Mouse (Mus musculus) CD4-positive, CD25-positive, alpha-beta regulatory T cell, adult 2 months (primary cell): Measurements from ENCODE around the gene Rd3l.
"Not testable (repeated sequence)": the region's sequence is repeated elsewhere in the genome, so short reads cannot be mapped to it uniquely, and the experiment has no call there.

Experiments
- DNase-seq: peaks from one replicate; pipeline ENCODE4 v3.0.0-alpha.2; 2012; ENCODE audit warnings: low read depth, low spot score

Gene Rd3l

DNA sequence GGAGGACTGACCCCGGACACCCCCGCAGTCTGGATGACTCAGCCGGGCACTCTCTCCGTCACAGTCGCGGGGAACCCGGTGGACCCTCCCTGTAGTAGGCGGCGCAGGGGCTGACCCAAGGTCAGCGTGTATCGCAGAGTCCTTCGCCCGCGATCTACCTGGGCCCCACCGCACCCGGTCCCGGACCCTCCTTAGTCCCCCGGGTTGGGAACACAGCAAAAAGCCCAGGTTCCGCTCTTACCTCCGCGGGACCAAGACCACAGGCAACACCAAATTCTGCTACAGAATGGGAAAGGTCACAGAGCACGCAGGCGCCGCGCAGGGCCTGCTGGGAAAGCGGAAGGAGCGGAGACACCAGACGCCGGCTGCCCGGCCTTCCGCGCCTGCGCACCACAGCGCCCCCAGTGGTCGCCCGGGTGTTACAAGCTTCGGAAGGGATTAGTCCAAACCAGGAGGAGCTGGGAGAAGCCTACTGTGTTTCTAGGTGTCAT lies 14.4 kb downstream of the Rd3l start, which contains the start of gene Atp5mpl:
Atp5mpl (minus strand) TSS at position 295 of the 491 bp plus-strand sequence.
- peak; percentile 98 for DNase-seq

DNA sequence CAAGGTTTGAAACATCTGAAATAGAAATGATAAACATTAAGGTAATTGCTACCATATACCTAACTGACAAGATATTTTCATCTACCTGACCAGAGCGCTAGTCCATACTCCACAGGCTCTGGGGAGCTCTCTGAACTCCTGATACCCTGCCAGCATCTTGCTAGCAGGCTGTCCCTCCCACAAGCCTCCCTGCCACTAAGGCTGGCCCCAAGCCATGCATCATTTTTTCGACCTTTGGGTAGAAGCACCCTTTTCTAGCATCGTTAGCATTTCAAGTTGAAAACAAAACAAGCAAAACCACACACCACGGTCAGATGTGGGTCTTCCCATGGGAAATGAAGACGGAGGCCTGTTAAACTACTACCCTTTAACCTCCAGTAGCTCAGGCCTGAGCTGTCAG lies 17.8 kb downstream of the Rd3l start:
- DNase-seq: no peak

DNA sequence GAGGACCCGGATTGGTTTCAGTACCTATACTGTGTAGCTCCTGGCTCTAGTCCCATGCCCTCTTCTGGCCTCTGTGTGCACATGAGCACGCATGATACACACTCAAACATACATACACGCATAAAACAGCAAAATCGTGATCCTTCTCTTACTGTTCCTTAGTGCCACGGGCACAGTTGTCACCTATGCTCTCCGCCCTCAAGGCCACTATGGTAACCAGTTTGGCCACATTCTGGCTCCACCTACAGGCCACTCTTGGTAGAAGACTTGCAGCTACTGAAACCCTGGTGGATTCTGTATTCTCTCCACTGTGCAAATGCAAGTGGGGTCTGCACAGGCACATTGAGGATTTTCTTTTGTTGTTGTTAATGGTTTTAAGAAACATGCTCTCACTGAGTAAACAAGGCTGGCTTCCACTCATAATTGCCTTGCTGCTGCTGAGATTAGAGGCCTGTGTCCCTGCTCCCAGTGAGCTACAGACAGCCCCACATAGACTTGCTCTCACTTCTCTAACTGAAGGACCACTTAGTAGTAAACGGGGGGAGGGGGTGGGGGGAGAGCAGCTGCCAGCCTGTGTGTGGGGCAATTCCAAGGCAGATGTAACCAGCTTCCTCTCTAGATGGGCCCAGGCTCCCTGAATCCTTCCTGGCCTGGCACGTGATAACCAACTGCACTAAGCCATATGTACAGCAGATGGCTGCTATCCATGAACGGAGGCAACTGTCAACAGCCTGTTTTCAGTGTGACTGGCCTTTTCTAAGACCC lies 22.8 kb downstream of the Rd3l start:
- peak; percentile 81 for DNase-seq

DNA sequence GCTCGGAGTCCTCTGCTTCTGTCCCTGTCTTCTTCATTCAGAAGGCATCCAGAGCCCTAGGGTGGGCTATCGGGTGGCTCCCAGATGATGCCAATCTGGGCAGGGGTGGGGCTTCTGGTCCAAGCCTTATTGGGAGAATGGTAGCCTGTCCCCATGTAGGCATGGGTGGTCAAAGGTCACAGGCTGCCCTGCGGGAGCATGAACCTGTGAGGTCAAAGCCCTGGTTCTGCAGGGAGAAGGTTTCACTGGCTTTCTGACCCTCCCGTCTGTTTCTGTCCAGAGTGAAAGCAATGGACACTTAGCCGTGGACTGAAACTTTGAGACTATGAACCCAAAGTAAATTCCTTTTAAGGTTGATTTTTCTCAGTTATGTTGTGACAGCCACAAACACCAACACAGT lies 24.9 kb downstream of the Rd3l start:
- DNase-seq: no peak

DNA sequence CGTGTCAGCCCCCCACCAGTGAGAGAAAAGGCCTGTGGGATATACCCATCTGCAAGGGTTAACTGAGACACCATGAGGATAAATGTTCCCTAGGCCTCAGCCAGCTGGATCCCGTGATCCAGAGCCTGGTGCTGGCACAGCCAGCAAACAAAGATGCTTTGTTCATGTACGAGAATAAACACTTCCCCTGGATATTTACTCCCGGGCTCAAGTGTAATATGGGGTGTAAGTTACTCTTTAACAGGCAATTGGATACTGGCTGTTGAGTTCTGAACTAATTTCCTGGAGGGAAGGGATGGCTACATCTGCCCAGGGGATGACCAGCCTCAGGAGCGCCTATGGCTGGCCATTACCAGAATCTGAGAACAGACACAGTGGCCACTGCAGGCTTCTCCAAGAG lies 29.4 kb downstream of the Rd3l start:
- no peak for DNase-seq

DNA sequence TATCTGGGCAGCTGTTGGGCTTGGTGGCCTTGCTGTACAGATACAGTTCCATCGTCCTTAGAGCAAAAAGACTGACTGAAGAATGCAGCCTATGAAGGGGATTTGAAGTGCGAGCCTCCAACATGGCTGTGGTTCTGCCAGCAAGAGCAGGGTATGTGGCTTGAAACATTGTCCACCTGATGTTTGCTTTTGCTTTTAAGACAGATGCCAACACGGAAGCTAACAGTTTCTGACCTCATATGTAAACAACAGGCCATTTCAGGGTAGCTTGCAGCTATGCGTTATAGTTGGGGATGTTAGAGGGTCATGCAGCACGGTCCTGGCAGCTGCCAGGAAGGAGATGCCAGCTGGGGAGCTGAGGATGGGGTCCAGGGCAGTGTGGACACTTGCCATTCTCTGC lies 30.6 kb downstream of the Rd3l start:
- no peak for DNase-seq

DNA sequence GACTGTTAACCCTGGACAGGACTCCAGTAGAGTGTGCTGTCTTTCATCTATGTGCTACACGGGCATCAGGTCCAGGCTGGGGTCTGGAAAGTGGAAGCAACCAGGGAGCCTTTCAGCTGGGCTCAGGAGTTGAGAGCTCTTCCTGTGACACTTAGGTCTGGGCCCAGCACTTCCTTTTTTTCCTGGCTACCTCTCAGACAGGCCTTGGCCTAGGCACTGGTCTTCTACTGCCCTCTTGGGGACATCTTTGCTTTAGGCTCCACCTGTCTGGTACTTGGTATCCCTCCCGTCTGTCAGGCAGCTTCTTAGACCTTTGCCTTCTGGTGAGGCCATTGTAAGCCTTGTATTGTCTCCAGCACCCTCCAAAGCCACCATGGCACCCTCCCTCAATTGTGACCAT lies 34.4 kb downstream of the Rd3l start:
- DNase-seq: peak; percentile 78

DNA sequence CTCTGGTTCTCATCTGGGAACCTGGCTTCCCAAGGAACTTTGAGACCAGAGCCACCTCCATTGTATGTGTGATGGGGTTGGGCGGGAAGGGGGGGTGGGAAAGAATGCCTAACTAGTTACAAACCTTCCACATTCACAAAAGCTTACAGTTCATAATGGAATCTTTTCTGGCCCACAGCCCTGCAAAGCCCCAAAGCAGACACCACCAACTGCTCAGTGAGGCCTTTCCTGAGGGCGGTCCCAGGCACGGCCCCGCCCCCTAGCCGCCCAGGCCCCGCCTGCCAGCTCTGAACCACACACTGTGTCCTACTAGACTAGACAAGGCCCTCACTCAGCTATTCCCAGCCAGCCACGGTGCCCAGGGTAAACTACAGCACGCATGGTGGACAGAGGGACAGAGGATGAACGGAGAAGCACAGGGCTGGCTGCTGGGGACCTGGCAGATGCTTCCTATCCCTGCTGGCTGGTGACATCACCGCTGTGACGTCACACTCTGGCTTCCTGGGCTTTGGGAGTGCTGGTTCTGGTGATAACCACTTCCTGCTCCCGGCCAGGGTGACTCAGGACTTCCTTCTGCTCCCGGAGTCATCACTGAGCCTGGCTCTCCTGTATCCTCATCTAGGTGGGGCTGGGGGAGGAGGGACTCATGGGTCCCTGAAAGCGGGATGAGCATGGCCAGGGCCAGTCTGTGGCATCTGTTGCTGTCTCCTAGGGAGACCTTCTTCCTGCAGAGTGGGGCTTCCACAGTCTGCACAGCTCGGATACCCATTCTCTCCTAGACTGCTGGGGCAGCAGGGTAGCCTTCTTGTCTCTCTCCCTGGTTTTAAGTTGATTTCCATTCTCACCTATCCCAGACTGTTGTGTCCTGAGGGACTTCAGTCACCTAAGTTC lies 35.1 kb downstream of the Rd3l start:
- DNase-seq: not testable (repeated sequence)

DNA sequence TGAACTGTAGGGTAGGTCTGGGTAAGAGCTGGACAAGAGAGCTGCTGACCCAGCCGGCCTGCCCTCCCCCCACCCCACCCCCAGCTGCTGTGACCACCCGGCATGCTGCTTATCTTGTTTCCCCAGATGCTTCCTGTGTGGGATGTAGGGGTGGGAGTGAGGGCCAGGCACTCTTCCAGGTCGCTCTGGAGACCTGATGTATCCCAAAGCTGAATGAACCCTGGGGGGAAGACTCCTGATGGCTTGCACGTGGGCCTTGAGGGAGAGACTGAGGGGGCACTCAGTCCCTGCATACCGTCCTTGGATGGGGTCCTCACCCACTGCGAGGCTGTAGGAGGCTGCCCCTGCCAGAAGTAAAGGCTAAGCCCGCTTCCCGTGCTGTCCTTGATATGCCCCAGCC lies 36.0 kb downstream of the Rd3l start:
- DNase-seq: no peak

DNA sequence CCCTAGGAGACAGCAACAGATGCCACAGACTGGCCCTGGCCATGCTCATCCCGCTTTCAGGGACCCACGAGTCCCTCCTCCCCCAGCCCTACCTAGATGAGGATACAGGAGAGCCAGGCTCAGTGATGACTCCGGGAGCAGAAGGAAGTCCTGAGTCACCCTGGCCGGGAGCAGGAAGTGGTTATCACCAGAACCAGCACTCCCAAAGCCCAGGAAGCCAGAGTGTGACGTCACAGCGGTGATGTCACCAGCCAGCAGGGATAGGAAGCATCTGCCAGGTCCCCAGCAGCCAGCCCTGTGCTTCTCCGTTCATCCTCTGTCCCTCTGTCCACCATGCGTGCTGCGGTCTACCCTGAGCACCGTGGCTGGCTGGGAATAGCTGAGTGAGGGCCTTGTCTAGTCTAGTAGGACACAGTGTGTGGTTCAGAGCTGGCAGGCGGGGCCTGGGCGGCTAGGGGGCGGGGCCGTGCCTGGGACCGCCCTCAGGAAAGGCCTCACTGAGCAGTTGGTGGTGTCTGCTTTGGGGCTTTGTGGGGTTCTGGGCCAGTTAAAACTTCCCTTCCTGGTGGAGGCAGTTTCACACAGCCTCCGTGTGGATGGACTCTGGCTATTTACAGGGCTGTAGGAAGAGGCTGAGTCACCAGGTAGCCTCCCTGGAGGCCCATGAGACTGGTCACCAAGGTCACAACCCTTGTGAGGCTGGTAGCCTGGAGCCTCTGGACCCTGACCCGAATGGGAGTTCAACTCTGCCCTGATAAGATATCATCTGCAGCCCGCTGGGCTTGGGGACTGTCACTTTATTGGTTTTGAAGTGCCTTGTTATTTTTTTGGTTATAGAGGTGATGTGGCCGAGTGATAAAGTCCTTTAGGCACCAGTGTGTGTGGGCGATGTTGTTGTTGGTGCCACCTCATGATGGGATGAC lies 36.8 kb downstream of the Rd3l start:
- peak; percentile 22 for DNase-seq

DNA sequence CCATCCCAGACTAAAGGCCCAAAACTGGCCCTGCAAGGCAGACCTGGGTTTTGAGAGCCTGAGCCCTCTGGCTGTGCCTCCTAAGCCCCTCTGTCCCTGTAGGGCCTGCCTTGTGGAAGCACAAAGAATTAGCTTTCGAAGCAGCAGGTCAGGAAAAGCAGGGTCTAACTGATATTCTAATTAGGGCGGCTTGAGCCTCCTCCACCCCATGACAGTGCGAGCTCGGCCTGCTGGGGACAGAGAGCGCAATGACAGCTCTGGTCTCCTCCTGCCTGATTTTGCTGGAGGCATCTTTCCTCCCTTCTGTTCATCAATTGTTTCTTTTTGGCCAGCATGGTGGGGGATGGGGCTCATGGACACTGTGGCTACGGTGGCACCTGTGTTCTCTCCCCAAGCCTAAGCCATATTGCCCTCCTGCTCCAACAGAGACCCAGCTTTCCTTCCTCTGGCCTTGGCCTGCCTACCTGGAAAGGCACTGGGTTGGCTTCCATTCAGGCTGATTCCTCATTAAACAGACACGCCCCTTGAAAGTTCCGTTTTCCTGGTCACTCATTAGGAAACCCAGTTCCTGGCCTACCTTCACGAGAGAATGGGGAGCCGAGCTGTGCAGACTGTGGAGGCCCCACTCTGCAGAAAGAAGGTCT lies 37.6 kb downstream of the Rd3l start:
- no peak for DNase-seq

DNA sequence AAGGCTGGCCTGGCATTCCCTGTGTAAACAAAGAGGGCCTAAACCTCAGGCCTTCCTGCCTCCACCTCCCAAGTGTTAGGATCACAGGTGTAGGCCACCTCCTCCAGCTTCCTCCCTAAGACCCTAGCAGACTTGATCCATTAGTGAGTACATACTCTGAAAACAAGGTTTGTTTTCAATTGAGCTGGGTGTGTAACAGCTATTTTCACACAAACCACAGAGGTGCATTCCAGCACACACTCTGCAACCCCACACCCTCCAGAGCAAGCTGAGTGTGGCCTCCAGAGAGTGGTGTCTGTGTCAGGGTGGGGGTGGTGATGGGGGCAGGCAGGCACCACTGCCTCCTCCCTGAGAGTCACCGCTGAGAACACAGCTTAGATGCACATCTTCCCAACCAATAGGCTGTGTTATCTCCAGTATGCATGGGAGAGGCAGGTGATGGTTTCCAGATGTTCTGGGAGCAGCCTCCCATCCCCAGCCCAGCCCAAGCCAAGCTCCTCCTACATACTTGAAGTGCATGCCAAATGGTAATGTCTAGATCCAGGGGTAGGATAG lies 42.4 kb downstream of the Rd3l start:
- DNase-seq: no peak

DNA sequence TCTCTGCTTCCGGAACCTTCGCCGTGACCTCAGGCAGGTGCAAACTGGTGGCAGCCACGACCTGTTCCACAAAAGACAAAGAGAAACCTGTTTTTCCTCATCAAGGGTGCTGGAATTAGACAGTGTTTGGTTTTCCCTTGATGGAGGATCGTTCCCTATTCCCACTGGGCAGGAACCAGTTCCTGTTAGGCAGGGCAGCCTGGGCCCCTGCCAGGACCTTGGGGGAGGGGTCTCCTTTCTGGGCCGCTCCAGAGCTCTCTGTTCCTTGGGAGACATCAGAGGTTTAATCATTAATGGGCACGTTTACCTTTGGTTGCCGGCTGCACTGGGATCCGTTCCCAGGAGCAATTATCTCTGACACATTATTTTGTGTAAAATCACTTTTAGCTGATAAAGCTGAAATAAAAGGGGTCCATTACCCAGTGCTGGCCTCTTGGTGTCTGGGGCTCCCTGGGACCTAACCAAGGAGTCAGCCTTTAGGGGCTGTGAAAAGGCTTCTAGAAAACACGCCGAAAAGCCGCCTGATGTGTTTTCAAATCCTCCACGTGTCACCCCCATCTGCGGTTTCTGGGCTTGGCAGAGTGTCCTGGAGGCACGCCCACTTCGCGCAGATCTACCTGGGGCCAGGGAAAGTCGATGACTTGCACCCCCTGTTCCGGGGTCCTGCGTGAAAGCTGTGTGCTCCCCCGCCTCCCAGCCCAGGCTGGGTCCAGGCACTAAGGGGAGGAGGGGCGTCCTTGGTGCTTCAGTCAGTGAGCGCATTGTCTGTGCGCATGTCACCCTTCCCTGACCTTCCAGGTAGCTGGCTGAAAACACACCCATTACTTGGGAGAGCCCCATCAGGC lies 44.2 kb downstream of the Rd3l start:
- DNase-seq: no peak

DNA sequence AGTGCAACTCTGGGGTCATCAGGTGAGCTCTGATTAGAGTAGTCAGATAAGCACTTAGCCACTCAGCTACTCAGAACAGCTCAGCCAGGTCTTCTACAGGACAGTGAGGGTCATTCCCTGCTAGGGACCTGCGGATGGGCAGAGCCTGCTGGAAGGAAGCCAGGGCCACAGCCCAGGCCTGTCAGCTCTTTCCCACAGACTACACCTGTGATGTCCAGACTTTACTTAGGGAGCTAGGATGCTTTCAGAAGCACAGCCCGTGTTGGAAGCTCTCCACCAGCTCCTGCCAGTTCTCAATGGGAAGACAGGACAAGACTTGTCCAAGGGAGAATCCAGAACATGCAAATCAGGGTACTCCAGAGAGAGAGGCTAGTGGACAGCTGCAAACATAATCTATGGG lies 47.1 kb downstream of the Rd3l start:
- no peak for DNase-seq

DNA sequence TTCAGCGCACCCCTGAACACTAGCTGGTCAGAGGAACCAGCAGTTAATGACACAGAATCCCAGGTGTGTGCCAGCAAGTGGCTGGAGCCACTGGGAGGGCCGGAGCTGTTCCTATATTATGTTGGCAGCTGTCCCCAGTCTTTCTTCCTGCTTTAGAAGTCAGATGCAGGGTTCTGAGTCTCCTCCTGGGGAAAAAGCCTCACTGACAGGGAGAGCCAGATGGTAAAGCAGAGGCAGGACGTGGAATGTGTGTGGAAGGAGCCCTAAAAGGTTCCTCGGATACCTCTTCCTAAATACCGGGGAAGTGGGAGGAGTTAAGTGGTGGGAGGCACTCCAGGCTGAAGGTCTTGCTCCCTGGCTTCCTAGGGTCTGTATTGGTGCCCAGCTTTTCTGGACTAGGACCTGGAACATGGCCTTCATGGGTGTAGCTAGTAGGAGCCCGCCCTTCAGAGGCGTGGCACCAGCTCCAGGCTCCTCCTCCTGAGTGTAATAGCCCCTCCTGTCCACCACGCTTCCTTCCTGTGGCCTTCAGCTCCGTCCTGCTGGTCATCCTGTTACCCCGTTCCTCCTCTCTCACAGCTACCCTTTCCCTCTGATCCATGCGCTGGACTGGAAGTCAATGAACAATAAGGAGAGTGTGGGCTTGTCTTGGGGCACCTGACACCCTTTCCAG lies 47.9 kb downstream of the Rd3l start:
- DNase-seq: no peak

DNA sequence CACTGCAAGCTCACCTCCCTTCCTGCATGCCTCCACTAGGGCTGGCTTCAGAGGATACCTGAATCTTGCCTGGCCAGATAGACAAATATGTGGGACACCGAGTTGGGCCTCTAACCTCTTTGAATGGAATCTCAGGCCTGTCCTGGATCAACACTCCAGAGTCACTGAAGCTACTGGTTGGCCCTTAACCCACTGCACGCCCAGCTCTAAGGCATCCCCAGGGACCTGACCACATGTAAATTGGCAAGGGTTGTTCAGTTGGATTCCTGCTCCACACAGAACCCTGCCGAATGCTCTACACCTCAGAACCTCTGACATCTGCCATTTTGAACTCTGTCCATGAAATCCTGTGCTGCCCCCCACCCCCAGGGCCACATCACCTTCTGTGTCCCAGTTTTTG lies 48.6 kb downstream of the Rd3l start:
- no peak for DNase-seq

DNA sequence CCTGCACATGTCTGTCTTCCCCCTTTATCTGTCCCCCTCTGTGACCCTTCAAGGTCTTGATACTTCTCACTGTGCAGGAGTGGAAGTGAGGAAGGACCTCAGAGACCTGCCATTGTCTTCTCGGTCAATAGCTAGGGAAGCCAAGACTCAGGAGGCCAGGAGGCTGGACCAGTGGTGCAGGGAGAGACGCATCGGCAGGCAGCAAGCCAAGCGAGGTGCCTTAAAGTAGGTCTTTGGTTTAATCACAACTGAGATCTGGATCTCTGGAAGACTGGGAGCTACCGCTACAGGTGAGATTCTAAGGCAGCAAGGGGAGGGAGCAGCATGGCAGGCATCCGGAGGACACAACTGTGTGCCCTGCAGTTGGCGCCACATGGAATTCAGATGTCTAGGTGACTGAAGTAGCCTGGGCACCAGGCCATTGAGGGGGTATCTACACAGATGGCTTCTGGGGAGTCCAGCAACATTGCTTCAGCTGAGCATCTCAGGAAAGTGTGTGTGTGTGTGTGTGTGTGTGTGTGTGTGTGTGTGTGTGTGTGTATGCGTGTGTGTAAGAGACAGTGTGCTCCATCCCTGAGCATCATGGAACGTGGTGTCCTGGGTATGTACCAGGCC lies 49.6 kb downstream of the Rd3l start:
- no peak for DNase-seq
